Mouse (Mus musculus): ENCODE measurements around the gene Rpl32.

- TF ChIP-seq MYOG (IDR thresholded peaks at IDR 0.05; ENCODE audit: control insufficient read depth, extremely low read depth, insufficient read length): no peak
- no peak for TF ChIP-seq CTCF (IDR thresholded peaks at IDR 0.05; ENCODE audit: control insufficient read depth, insufficient read depth, insufficient read length)
- no peak for TF ChIP-seq MYOD1 (IDR thresholded peaks at IDR 0.05; ENCODE audit: control insufficient read depth, insufficient read length, low read depth)
- no peak for TF ChIP-seq CEBPB (IDR thresholded peaks at IDR 0.05; ENCODE audit: low read depth)
Measured at GRCm38 (mm10) chr6:115782781-115783180, 25.8 kb downstream of the Rpl32 start.
